20 mouse cellular contexts compared by ENCODE assay signal in genomic region chr4:86450468-86450867, GRCm38 (mm10).
"Had no signal": no experiment of that assay in that cellular context is flagged by ENCODE, and none has a peak within 500 bp of the region (broad histone marks: within the 10 kb centered on the region; RNA-seq: fewer than 3 reads in every experiment).

No protein-coding gene starts in this region.

- ATAC-seq: intestine, postnatal 0 days; midbrain, embryonic 16.5 days had no signal

- H3K4me1 ChIP-seq: limb, embryonic 13.5 days; liver, embryonic 13.5 days; midbrain, embryonic 12.5 days; neural tube, embryonic 13.5 days had no signal

- H3K9me3 ChIP-seq: limb, embryonic 13.5 days; liver, embryonic 13.5 days; midbrain, embryonic 12.5 days; neural tube, embryonic 13.5 days had no signal

- H3K4me2 ChIP-seq: limb, embryonic 13.5 days; liver, embryonic 13.5 days; midbrain, embryonic 12.5 days; neural tube, embryonic 13.5 days had no signal

- DNase-seq: kidney, adult 2 months; kidney, postnatal 25 days; layer of hippocampus, adult 9-11 months; left cerebral cortex, postnatal 4 days; liver, embryonic 13.5 days; lung, adult 2 months; lung, postnatal 14 days; retina, postnatal 1 day; thymus, adult 2 months; thymus, postnatal 14 days; thymus, postnatal 4 days had no signal

- H3K4me3 ChIP-seq: layer of hippocampus, adult 2 months; limb, embryonic 13.5 days; liver, embryonic 13.5 days; midbrain, embryonic 12.5 days; myocyte; neural tube, embryonic 13.5 days had no signal

- H3K27me3 ChIP-seq: limb, embryonic 13.5 days; liver, embryonic 13.5 days; midbrain, embryonic 12.5 days; neural tube, embryonic 13.5 days had no signal

- H3K36me3 ChIP-seq: limb, embryonic 13.5 days; liver, embryonic 13.5 days; midbrain, embryonic 12.5 days; neural tube, embryonic 13.5 days had no signal

- H3K27ac ChIP-seq: kidney, postnatal 0 days; layer of hippocampus, adult 2 months; limb, embryonic 13.5 days; liver, embryonic 13.5 days; macrophage; midbrain, embryonic 12.5 days; neural tube, embryonic 13.5 days had no signal

- H3K9ac ChIP-seq: limb, embryonic 13.5 days; liver, embryonic 13.5 days; midbrain, embryonic 12.5 days; neural tube, embryonic 13.5 days had no signal
